Mouse (Mus musculus): ENCODE measurements around the gene Dab1.

The Dab1 gene

GRCm38 (mm10) chr4:104625316-104625715 is 1006.2 kb downstream of the Dab1 start:
- no peak for DNase-seq

DNA sequence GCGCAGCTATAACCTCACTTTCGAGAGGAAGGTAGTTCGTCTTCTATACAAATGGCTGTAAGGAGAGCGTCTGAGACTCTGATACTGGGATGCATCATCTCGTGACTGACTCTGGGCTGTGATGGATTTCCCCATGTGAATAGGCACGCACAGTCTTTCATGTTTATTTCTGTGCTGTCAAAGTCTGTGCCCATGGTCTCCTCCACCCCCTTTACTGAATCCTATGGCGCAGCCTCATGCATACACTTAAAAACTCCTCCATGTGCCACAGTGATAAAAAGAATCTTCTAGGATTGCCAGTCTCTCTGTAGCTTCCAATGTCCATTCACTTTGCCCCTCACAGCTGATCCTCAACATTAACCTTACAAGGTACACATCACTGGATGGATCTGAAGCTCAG is 1009.5 kb downstream of the Dab1 start:
- no peak for DNase-seq

DNA sequence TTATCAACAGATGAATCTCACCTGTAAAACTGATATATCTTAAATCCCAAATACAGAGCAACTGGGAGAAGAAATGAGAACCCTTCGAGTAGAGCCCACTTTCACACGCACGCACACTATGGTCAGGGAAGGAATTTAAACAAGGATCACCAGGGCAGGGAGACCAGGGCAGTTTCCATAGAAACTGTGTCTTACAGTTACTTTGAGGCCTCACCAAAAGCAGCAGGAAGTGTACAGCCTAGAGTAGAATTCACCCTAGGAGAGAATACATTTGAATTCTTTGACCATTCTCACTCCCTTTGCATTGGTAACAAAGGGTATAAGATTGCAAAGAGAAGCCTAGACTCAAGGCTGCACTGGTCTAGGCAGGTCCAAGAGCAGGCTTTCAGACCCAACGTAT is 1017.9 kb downstream of the Dab1 start:
- DNase-seq = no peak

DNA sequence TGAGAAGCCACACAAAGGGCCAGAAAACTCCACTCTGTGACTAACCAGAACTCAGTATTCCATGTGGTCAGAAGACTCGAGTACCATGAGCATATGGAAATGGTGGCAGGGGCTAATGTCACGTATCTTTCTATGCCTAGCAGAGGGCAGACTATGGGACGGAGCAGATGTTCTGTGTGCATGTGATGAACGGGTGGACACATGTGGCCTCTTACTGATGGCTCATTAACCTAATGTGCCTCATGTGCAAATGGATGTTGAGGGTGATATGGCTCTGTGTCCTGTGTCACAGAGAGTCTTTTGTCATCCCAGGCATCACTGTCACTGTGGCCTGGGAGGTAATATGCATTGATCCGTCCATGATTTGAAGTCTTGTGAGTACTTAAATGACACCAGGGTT is 1021.5 kb downstream of the Dab1 start:
- no peak for DNase-seq

- peak; percentile 34 for DNase-seq
These were observed 1023.8 kb downstream of the Dab1 start for GRCm38 (mm10) chr4:104642761-104643469.

DNA sequence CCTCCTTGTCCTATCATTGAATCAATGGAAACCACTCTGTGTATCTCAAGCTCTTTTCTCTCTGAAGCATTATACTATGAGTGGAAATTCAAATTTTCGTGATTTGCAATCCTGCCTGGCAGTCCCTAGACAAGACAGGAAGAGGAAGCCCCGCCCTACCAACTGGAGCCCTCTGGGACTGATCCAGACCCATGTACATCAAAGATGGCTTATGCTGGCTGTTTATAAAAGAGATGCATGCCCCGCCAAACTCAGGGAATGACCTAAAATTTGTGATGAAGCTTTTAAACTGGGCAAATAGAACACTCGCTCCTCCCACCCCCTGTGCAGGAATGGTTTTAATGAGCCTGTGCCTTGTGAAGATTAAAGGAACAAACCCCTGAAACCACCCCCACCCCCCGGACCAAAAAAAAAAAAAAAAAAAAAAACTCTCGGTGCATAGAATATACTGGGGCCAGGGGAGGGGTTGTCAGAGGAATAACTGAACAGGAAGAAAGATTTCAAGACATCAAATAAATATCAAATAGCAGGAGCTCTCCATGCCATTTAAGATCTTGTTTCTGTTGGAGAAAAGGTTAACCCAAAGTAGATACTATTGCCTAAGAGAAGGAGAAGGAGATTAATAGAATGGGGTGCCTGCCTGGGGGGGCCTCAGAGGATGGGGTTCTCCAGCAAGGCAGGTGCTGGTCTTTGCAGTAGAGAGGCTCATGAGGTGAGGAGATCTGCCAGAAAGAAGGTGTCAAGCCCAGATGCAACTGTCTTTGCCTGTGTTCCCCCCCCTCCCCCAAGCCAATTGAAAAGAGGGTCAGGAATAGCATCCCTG is 1024.6 kb downstream of the Dab1 start:
- peak; percentile 70 for DNase-seq

GRCm38 (mm10) chr4:104644357-104644630 is 1025.1 kb downstream of the Dab1 start:
- no peak for DNase-seq

DNA sequence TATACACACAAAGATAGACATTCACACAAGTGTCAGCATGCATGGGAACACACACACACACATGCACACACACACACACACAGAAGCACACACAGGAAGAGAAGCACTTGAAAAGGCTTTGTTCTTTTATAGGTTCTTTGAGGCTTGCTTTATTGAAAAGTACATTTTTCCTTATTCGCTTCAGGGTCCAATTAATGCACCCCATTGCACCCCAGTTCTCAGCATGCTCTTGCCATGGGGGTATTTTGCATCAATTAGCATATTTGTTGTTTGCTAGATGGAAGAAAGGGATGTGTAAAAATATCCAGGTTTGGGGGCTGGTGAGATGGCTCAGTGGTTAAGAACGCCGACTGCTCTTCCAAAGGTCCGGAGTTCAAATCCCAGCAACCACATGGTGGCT is 1025.7 kb downstream of the Dab1 start:
- no peak for DNase-seq

DNA sequence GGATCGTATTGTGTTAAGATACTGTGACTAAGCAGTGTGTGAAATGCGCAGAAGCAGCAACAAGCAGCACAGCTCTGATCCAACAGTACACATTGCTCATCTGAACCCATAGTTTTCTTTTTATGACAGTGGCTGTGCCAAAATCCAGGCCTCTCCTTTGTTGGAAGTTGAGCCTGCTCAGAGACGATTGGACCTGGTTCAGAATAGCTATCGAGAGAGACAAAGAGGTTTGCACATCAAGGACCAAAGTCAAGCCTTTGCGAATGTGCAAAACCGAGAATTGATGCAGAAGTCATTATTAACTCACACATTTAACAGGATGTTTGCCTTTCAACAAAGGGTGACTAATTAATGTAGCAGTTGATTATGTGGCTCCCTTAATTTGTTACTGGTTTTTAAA is 1032.6 kb downstream of the Dab1 start:
- DNase-seq = no peak

- DNase-seq = peak; percentile 39
These were observed 1037.6 kb downstream of the Dab1 start for GRCm38 (mm10) chr4:104656728-104657127.

DNA sequence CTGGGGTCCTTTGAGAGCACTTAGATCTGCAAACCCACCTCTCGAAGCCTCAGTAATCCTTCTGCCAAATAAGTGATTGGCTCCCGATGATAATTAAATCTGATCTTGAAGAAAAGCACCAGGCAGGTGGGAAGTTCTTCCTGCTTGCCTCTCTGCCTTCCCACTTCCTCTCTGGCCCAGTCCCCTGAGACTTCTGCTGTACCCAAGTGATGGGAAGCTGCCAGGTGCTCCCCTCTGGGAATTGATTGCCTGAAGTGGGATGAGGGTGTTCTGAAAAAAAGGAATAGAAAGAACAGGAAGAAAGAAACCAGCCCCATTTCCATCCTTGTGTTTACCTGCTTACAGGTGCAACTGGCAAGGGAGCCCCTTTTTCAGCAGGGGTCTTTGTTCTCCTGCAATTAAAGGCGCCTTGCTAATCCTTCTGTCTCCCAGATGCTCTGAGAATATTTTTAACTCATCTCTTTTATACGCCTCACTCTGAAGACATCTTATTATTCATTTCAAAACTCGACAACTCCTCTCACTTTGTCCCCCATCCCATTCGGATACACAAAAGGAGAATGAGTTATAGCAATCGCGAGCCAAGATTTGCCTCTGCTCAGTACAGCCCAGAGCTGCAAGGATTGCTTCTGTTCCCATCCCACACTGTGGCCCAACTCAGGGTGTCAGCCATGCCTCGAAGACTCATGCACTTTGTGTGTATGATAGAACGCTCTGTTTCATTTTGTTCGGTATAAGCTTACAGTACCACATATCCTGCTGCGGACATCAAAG is 1043.9 kb downstream of the Dab1 start:
- DNase-seq = peak; percentile 62

DNA sequence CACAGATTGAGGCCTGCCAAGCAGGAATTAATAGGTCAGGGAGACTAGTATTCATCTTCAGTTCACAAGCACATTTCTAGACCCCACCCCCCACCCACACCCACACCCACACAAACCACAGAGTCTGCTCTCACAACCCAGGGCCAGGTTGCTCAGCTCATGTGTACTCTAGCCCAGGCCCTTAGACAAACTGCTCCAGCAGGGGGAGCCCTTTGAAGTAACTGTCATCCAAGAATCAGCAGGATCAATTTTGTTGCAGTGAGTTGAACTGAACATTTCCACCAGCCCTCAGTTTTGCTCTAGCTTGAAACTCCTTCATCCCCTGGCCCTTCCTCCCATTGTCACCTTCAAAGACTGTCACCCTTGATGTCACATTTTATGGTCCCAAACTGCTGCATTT is 1046.4 kb downstream of the Dab1 start:
- no peak for DNase-seq

GRCm38 (mm10) chr4:104666831-104667551 is 1047.8 kb downstream of the Dab1 start:
- DNase-seq = no peak

- DNase-seq = no peak
These were observed 1048.9 kb downstream of the Dab1 start for GRCm38 (mm10) chr4:104668061-104668460.

DNA sequence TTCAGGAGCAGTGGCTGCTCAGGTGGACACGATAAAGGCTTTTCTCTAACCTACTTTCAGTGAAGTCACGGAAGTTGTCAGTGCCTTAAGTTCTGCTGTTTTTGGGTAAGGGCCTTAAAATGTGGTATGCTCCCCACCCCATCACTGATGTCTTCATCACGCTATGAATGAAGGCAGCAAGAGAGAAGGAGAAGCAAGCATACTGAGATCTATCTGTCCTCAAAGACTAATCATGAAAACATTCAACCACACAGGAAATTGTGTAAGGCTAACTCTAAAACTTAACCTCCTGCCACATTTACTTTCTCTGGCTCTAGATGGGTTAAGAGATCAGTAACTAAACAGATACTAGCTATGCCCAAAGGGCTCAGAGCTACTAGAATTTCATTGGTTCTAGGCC is 1050.2 kb downstream of the Dab1 start:
- no peak for DNase-seq

DNA sequence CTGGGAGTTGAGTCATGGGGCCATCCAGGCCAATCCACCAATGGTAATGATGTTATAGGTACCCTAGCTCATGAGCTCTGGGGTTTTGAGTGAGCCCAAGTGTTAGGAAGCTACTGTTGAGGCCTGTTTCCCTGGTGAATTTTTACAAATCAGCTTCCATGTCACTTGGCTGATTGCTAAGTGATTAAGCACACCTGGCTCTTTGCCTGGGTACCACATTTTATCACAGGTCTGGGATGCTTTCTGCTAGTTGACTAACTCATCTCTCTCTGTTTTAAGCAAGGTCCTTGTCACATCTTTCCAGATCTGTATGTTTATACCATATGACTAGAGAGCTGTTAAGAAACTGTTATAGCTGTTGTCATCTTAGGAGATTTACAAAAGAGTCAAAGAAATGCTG is 1051.6 kb downstream of the Dab1 start:
- DNase-seq = no peak

DNA sequence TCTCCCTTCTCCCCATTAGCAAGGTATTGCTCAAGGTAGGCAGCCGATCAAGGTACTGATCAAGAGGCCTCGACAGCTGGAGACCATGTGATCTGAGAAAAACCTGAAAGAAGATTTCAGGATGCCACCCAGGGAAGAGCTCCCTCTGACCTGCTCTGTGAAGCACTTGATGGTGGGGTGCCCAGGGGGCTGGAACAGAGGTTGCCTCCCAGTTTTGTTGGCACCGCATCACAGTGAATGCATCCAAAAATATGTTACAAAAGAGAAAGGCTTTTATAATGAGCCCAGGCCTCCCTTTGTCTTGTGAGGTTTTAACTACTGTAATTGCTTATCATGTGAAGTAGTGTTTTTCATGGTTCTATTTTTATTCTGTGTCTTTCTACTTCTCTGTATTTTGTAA is 1054.2 kb downstream of the Dab1 start:
- no peak for DNase-seq

DNA sequence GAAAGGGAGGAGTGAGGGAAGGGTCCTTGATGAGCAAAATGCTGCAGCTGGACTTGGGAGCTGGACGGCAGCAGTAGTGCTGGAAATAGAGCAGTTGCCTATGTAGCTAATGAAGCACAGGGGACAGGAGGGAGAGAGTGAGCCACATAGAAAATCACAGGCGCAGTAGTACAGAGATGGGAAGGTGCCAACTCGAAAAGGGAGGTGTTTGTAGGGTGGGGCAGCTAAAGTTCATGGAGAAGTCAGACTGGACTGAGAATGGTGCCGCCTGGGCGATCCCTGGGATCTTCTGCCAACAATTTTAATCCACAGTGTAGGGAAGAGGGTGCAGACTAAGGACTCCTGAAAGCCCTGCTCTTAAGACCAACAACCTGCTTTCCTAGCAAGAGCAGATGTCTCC is 1055.5 kb downstream of the Dab1 start:
- no peak for DNase-seq

DNA sequence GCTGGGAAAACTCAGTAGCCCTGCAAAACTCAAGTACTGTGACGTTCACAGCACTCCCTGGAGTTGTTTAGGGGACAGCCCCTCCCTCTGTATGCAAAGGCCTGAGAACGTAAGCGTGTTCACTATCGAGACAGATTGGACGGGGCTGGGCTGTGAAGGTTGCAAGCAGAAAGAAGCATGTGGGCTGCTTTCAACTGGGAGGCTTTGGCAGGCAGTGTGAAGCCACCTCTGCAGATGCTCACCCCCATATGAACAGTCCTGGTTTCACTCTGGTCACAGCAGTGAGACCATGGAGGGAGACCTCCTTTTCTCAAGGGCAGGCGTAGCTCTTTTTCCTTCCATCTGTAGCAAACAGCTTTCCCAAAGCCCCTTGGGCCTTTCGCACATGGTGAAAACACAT is 1059.1 kb downstream of the Dab1 start:
- DNase-seq = peak; percentile 72

GRCm38 (mm10) chr4:104680475-104680874 is 1061.3 kb downstream of the Dab1 start:
- DNase-seq = no peak

DNA sequence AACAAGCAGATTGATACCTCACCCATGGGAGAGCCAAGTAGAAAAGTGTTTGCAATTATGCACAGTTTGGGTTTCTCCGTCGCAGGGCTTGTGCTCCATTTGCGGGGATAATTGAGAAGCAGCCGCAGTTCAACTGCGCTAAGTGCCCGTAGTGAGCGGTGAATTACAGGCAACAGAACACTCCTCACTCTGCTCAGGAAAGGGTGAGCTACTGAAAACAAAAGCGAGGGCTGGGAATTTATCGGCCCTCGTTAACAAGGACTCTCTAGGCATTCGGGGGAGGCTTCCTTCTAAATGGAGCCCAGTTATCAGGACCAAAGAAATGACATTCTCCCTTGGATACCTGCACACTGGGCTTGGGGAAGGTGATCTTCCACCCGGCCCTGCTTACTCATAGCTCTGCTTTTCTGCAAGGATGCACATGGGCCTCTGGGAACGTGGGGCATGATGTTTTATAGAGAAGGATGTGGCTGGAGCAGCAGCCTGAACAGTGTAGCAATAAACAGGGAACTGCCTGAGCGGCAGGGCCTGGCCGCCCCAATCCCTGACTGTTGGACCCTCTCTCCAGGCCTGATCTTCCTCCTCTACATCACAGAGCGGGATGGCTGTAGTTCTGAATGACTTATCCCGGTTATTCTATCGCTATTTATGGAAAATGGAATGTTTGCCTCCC is 1067.1 kb downstream of the Dab1 start:
- no peak for DNase-seq

DNA sequence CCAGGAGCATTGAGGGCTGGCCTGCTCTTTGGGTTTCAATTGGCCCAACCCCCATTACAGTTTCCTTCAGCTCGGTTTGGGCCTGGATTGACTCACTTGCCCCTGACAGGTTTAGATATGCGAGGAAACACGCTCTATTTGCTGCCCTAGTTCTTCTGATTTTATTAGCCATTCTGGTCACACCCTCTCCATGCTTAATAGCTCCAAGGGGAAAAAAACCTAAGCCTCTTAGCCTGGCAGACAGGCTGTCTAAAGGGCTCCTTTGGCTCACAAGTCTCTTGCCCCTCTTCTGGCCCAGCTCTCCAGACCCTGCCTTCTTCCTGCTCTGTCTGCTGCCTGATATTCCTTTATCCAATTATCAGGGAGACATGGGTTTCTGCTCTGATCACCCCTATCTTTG is 1069.9 kb downstream of the Dab1 start:
- DNase-seq = no peak

DNA sequence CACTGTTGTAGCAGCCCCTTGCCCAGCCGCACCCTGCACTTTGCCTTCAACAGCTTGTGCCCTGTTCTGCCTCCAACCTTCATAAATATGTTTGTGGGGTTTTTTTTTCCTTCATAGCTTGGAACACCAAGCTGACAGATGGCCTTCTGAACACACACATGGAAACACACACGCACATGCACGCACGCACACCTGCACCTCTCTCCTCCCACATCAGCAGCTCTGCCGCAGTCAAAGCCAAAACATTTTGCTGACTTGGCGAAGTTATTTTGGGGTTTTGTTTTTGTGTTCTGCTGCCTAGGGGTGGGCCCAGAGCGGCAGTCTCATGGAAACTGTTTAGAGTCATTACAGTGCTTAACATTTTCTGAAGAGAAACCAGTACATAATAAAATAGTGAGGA is 1071.9 kb downstream of the Dab1 start:
- peak; percentile 54 for DNase-seq
